Mouse (Mus musculus) neural tube, embryonic 13.5 days (tissue): ENCODE results near the gene Nr1h2. TPM values are rescaled to one million over a fixed set of nuclear protein-coding genes. Genes with fewer than 3 reads are reported as not detected.

ENCODE experiments used
- ATAC-seq: fragments of 200-750 bp; cut with Nextera tagmentation; 2 replicates; pipeline ENCODE4 v1.8.0; 2017; ENCODE audit warnings: low read depth, mild to moderate bottlenecking, moderate TSS enrichment, moderate library complexity
- H3K27ac ChIP-seq: fragments of 300-500 bp; sonication (generic); replicated peaks from 2 replicates; pipeline ENCODE4 v1.5.1; 2015; ENCODE audit warnings: moderate library complexity, mild to moderate bottlenecking, inconsistent platforms
- H3K27me3 ChIP-seq: fragments of 300-500 bp; sonication (generic); 2 replicates; pipeline ENCODE4 v1.6.1; 2015; ENCODE audit warnings: mild to moderate bottlenecking, inconsistent platforms
- H3K36me3 ChIP-seq: fragments of 300-500 bp; sonication (generic); 2 replicates; pipeline ENCODE4 v1.6.1; 2015; ENCODE audit warnings: mild to moderate bottlenecking, inconsistent platforms
- H3K4me1 ChIP-seq: fragments of 300-500 bp; sonication (generic); replicated peaks from 2 replicates; pipeline ENCODE4 v1.6.1; 2015; ENCODE audit warnings: inconsistent platforms
- H3K4me2 ChIP-seq: fragments of 300-500 bp; sonication (generic); 2 replicates; pipeline ENCODE4 v1.6.1; 2015; ENCODE audit warnings: inconsistent platforms, mild to moderate bottlenecking, moderate library complexity
- H3K4me3 ChIP-seq: fragments of 300-500 bp; sonication (generic); 2 replicates; pipeline ENCODE4 v1.5.1; 2015; ENCODE audit warnings: mild to moderate bottlenecking, inconsistent platforms
- H3K9ac ChIP-seq: fragments of 300-500 bp; sonication (generic); 2 replicates; pipeline ENCODE4 v1.6.1; 2015; ENCODE audit warnings: moderate library complexity, mild to moderate bottlenecking, inconsistent platforms
- H3K9me3 ChIP-seq: fragments of 300-500 bp; sonication (generic); 2 replicates; pipeline ENCODE4 v1.6.1; 2016; ENCODE audit warnings: inconsistent platforms
- WGBS: fragments of 180-500 bp; shearing (Covaris S2); methylation state at CpG from one replicate; pipeline ENCODE4 v1.1.7; 2015; 5-methylcytosine and 5-hydroxymethylcytosine counted together
- polyA plus RNA-seq: library from polyadenylated mRNA; unstranded; fragments of >200 nt; fragmentation: Nextera tagmentation; extraction: Ambion mirVana; gene quantifications from 2 replicates; pipeline ENCODE4 v1.2.1, GENCODE M21; 2015

The Nr1h2 gene
- polyA plus RNA-seq, 1 experiment from 2014 or later: 60.1 TPM

DNA sequence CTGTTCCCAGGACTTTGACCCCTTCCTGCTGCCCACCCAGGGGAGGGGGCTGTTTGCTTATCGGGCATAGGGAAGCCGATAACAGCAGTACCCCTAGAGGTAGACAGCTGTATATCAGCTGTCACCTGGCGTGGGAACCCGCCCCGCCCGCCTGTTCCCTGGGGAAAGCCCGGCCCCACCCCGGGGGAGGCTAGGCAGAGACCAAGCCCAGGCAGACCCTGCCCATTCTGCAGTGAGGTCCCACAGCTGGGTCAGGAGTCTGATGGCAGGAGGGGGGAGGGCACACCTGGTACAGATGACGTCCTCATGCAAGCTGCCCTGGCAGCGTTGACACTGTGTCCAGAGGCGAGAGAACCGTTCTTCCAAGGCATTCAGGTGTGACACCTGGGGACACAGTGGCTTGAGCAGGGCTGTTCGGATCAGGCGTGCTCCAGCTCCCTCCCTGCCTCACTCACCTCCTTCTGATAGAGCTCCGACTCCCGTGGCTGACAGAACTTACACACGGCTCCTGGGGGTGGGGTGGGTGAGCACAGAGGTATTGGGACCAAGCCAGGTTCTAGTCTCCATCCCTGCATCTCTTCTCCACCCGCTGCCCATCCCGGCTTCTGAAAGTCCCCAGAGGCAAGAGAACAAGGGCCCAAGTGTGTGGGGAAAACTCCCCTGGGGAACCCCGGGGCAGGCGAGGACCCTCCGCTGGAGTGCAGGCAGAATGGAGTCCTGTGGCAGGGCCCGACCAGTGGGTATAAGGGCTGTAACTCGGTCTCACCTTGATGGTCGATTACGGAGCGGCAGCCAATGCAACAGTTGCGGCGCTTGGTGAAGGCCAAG, 20.6 kb downstream of the Nr1h2 start:
- H3K4me3 ChIP-seq: no peak overlapping the region
- H3K27ac ChIP-seq: no peak overlapping the region
- no peak overlapping the region for H3K4me2 ChIP-seq
- peaks cover 22% of the 10 kb centered on the region for H3K27me3 ChIP-seq
- H3K9me3 ChIP-seq: no peaks in the 10 kb centered on the region
- WGBS: 88% methylated on average over 29 of the region's 29 CpGs
- peaks cover 1% of the 10 kb centered on the region; the same call in 1 of the 2 replicates for H3K4me1 ChIP-seq
- ATAC-seq: no peak
- peaks cover 35% of the 10 kb centered on the region for H3K36me3 ChIP-seq
- no peak overlapping the region for H3K9ac ChIP-seq

DNA sequence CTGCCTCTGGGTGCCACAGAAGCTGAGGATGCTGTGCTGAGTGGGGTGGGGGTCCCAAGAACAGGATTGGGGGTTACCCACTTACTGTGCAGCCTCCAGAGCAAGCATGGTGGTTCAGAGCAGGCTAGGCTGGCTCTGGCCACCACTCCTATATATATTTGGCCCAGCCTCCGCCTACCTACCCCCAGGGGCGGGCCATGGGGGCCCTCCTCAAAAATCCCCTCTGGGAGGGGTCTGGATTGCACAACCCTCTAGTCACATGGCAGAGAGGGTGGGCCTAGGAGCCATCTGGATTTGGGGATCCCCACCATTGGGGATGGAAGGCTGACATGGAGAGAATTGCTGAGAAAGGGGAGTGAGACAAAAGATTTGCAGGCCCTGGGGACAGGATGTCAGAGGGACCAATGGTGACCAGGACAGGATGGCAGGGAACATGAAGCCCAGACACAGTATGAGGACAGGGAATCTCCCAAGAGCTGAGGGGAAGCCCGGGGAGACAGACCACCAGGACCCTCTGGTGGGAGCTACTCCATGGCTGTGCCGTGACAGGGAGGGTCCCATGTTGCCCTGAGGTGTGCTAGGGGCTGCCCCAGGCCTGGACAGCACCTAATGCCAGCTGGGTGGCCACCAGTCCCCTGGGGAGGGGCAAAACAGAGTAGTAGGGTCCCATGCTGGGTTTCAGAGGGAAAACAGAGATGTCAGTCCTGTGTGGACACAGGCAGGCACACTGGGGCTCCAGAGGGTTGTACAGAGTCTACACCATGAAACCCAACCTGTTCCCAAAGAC, 21.6 kb downstream of the Nr1h2 start, which contains the start of gene Spib:
Spib (minus strand) TSS at position 126 of the 787 bp plus-strand sequence.
- H3K36me3 ChIP-seq: peaks cover 29% of the 10 kb centered on the region

DNA sequence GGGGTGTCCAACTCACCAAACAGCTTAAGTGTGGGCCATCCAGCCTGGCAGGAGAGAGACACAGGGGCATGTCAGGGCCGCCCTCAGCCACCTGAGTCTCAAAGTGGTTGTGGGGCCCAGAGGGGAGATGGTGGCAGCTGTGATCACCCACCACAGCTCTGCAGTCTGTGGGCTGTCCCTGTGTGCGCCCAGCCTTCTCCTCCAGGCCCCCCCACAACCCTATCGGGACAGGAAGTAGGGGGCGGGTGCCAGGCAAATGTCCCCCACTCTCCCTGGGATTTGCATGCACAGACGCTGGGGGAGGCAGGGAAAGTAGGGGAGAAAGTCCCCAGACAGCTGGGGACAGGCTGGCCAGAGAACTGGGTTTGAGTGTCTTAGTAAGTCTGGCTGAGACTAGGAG, 22.5 kb downstream of the Nr1h2 start:
- peaks cover 7% of the 10 kb centered on the region for H3K4me1 ChIP-seq
- H3K27ac ChIP-seq: no peak overlapping the region
- H3K4me3 ChIP-seq: no peak overlapping the region
- no peak overlapping the region for H3K4me2 ChIP-seq
- WGBS: 54% methylated on average over 5 of the region's 5 CpGs
- H3K36me3 ChIP-seq: peaks cover 21% of the 10 kb centered on the region; the same call in 1 of the 2 replicates
- no peak for ATAC-seq
- no peaks in the 10 kb centered on the region for H3K9me3 ChIP-seq
- H3K9ac ChIP-seq: no peak overlapping the region
- peaks cover 39% of the 10 kb centered on the region for H3K27me3 ChIP-seq

More for the DNA sequence above, 21.6 kb downstream of the Nr1h2 start, which contains the start of gene Spib:
- ATAC-seq: no peak
- Histone ChIP-seq H3K27ac (no peak within 1 kb of the TSS), H3K9me3 (no peaks in the 10 kb centered on the region), H3K4me1 (peaks cover 7% of the 10 kb centered on the region), H3K4me3 (no peak within 1 kb of the TSS), H3K27me3 (peaks cover 30% of the 10 kb centered on the region), H3K9ac (no peak within 1 kb of the TSS), H3K4me2 (no peak within 1 kb of the TSS)
- WGBS: 81% methylated on average over 4 of the region's 4 CpGs

DNA sequence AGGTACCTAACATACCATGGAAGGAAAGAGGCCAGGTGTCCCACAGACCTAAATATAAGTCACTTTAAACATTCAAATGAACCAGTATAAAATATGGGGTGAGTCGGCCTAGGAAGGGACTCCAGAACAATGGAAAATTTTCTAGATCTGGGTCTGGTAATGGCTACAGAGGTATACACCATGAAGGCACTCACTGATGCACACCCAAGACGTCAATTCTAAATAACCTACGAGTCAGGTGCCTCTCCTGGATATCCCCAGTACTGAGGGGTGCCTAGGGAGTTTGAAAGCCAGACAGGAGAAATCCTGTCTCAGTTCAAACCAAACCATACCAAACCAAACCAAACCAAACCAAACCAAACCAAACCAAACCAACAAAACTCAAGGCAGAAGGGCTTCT, 23.2 kb downstream of the Nr1h2 start:
- Histone ChIP-seq H3K4me2 (no peak overlapping the region), H3K4me3 (no peak overlapping the region), H3K27ac (no peak overlapping the region), H3K36me3 (peaks cover 14% of the 10 kb centered on the region; the same call in 1 of the 2 replicates), H3K27me3 (peaks cover 46% of the 10 kb centered on the region), H3K9me3 (no peaks in the 10 kb centered on the region), H3K4me1 (peaks cover 7% of the 10 kb centered on the region), H3K9ac (no peak overlapping the region)
- WGBS: 87% methylated on average over 3 of the region's 3 CpGs
- no peak for ATAC-seq

DNA sequence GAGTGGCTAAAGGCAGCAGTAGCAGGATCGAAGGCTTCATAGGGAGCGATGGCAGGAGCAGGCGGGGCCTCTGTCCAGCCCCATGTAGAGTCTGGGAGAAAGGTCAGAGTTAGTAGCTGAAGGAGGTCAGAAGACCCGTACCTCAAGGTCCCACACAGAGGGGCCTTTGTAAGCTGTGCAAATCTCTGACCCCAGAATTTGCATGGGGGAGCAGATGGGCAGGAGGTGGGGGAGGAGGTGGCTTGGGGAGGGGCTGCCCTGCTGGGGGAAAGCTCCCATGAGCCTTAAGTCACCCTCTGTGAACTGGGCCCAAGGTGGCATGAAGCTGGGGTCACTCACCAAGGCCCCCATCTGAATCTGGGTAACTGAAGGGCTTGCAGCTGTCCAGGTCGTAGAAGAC, 24.2 kb downstream of the Nr1h2 start:
- Histone ChIP-seq H3K9ac (no peak overlapping the region), H3K36me3 (peaks cover 8% of the 10 kb centered on the region; the same call in 1 of the 2 replicates), H3K27ac (no peak overlapping the region), H3K9me3 (no peaks in the 10 kb centered on the region), H3K4me3 (no peak overlapping the region), H3K4me1 (peaks cover 12% of the 10 kb centered on the region), H3K4me2 (no peak overlapping the region), H3K27me3 (peaks cover 56% of the 10 kb centered on the region)
- WGBS: 68% methylated on average over 5 of the region's 5 CpGs
- no peak for ATAC-seq

DNA sequence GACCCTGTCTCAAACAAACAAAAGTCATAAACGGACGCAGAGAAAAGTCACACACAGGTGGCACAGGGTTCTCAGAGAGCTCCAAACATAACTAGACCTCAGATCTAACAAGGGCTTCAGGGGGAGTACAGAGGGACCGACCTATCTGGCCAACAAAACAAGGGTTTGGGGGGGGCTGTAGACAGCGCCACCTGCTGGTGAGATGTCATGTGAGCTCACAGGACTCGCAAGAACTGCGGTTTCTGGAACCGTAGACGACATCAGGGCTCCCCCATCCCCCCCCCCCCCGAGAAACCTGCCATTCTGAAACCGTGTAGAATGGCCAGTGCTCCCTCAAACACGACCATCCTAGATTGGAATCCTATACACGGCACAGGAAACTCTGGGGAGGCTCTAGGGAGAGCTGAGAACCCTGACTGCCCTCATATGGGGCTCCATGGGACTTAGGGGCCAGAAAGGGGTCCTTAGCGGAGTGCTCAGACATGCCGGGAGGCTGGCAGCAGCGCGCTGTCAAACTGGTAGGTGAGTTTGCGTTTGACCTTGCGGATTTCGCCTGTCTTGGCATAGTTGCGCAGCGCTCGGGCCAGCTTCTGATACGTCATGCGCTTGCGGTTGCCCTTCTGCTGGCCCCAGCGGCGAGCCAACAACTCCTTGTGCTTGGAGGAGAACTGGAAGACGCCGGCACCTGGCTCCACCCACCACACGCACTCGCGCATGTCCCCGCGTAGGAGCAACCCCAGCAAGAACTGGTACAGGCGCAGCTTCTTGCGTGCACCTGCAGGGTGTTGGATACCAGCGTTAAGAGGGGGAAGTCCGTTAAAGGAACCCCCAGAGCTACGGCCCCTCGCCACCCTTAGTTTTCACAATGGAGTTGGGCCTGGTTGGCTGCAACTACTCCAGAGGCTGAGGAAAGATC, 26.0 kb downstream of the Nr1h2 start:
- peaks cover 12% of the 10 kb centered on the region for H3K4me1 ChIP-seq
- H3K4me2 ChIP-seq: peak overlapping the region; percentile 61
- H3K4me3 ChIP-seq: peak overlapping the region; percentile 32
- H3K9me3 ChIP-seq: no peaks in the 10 kb centered on the region
- WGBS: 5% methylated on average over 40 of the region's 40 CpGs
- no peak overlapping the region for H3K27ac ChIP-seq
- peaks cover 74% of the 10 kb centered on the region for H3K27me3 ChIP-seq
- ATAC-seq: peak; percentile 42; the same call in 1 of the 2 replicates
- H3K36me3 ChIP-seq: no peaks in the 10 kb centered on the region
- H3K9ac ChIP-seq: peak overlapping the region; percentile 58

GRCm38 (mm10) chr7:44526414-44527154, 27.2 kb downstream of the Nr1h2 start:
- Histone ChIP-seq H3K36me3 (no peaks in the 10 kb centered on the region), H3K27me3 (peaks cover 86% of the 10 kb centered on the region), H3K4me1 (peaks cover 15% of the 10 kb centered on the region), H3K9ac (no peak overlapping the region), H3K9me3 (no peaks in the 10 kb centered on the region), H3K4me2 (no peak overlapping the region), H3K4me3 (no peak overlapping the region), H3K27ac (no peak overlapping the region)
- no peak for ATAC-seq
- whole genome bisulfite sequencing: 90% methylated on average over 14 of the region's 14 CpGs

GRCm38 (mm10) chr7:44525126-44525832, 28.5 kb downstream of the Nr1h2 start:
- H3K4me2 ChIP-seq: peak overlapping the region; percentile 30

GRCm38 (mm10) chr7:44524502-44524901, 29.2 kb downstream of the Nr1h2 start, which contains the start of gene Mybpc2:
Gene Mybpc2, minus strand, starts transcription at chr7:44524656.
- H3K4me3 ChIP-seq: no peak within 1 kb of the TSS
- H3K9ac ChIP-seq: peak within 1 kb of the TSS; percentile 53

More at GRCm38 (mm10) chr7:44525126-44525832, 28.5 kb downstream of the Nr1h2 start:
- Histone ChIP-seq H3K9me3 (no peaks in the 10 kb centered on the region), H3K9ac (peak overlapping the region; percentile 53), H3K27me3 (peaks cover 95% of the 10 kb centered on the region), H3K27ac (no peak overlapping the region), H3K36me3 (no peaks in the 10 kb centered on the region), H3K4me3 (no peak overlapping the region), H3K4me1 (peaks cover 17% of the 10 kb centered on the region)
- 15% methylated on average over 22 of the region's 22 CpGs for WGBS
- ATAC-seq: no peak

DNA sequence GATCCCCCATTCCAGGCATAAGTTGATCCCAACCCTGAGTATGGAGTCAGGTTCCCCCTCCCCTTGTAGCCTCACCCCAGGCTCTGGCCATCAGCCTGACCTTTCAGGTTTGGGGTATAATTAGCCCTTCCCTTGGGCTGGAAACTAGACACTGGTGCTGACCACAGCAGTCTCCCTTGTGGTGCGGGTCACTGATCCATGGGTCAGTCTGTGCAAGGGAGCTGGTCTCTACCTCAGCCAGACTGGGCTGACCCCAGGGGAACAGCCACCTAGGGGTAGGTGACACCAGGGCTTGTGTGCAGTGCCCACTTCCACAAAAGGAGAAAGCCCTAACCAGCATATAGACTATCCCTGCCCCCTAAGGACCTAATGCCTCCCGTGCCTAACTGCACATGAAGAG, 30.7 kb downstream of the Nr1h2 start:
- no peak for ATAC-seq
- WGBS: 75% methylated on average over 2 of the region's 2 CpGs

More at GRCm38 (mm10) chr7:44524502-44524901, 29.2 kb downstream of the Nr1h2 start, which contains the start of gene Mybpc2:
- no peak for ATAC-seq
- Histone ChIP-seq H3K27me3 (peaks cover 88% of the 10 kb centered on the region), H3K4me1 (peaks cover 17% of the 10 kb centered on the region), H3K9me3 (no peaks in the 10 kb centered on the region), H3K4me2 (peak within 1 kb of the TSS; percentile 30), H3K36me3 (no peaks in the 10 kb centered on the region), H3K27ac (no peak within 1 kb of the TSS)
- WGBS: 37% methylated on average over 12 of the region's 12 CpGs

More for the DNA sequence above, 30.7 kb downstream of the Nr1h2 start:
- Histone ChIP-seq H3K36me3 (no peaks in the 10 kb centered on the region), H3K4me3 (no peak overlapping the region), H3K4me1 (peaks cover 15% of the 10 kb centered on the region), H3K9me3 (no peaks in the 10 kb centered on the region), H3K27me3 (peaks cover 74% of the 10 kb centered on the region), H3K9ac (no peak overlapping the region), H3K4me2 (no peak overlapping the region), H3K27ac (no peak overlapping the region)
